ENCODE assay signal across 8 mouse cellular contexts in genomic region chr2:57997752-57998430, GRCm38 (mm10). TPM values are rescaled to one million over a fixed set of nuclear protein-coding genes. Genes with fewer than 3 reads are reported as not detected.
DNase-seq lines count a peak whose midpoint lies in the region; ATAC-seq and TF ChIP-seq lines count a peak whose summit lies in the region.

Galnt5 (plus strand) TSS chr2:57997884.

- H3K9me3 ChIP-seq in hindbrain, embryonic 12.5 days (replicated peaks): no peaks in the 10 kb centered on the region
- no peaks in the 10 kb centered on the region for H3K9me3 ChIP-seq in hindbrain, postnatal 0 days (ENCODE audit: low read length)
- H3K9me3 ChIP-seq in intestine, postnatal 0 days (ENCODE audit: control insufficient read depth): no peaks in the 10 kb centered on the region
- H3K9me3 ChIP-seq in neural tube, embryonic 13.5 days: no peaks in the 10 kb centered on the region
- H3K9me3 ChIP-seq in midbrain, embryonic 15.5 days: no peaks in the 10 kb centered on the region

- H3K4me2 ChIP-seq in hindbrain, embryonic 12.5 days (replicated peaks): peak within 1 kb of the TSS; percentile 35
- no peak within 1 kb of the TSS for H3K4me2 ChIP-seq in hindbrain, postnatal 0 days (ENCODE audit: low read depth, low read length)
- peak within 1 kb of the TSS; percentile 66 for H3K4me2 ChIP-seq in intestine, postnatal 0 days (replicated peaks; ENCODE audit: low read depth)
- peak within 1 kb of the TSS; percentile 26 for H3K4me2 ChIP-seq in neural tube, embryonic 13.5 days
- no peak within 1 kb of the TSS for H3K4me2 ChIP-seq in midbrain, embryonic 15.5 days

- TF ChIP-seq POLR2A in embryonic fibroblast, embryonic 13.5 days (IDR thresholded peaks at IDR 0.05; ENCODE audit: low read depth, low read length): no peak

- no peak within 1 kb of the TSS for H3K9ac ChIP-seq in hindbrain, embryonic 12.5 days
- H3K9ac ChIP-seq in hindbrain, postnatal 0 days (replicated peaks; ENCODE audit: low read length): no peak within 1 kb of the TSS
- H3K9ac ChIP-seq in intestine, postnatal 0 days (ENCODE audit: low read depth, low read length): peak within 1 kb of the TSS; percentile 27; the same call in 1 of the 2 replicates
- no peak within 1 kb of the TSS for H3K9ac ChIP-seq in neural tube, embryonic 13.5 days
- no peak within 1 kb of the TSS for H3K9ac ChIP-seq in midbrain, embryonic 15.5 days

- no peak for TF ChIP-seq CTCF in hindbrain, postnatal 0 days (IDR thresholded peaks at IDR 0.05; ENCODE audit: low read depth)
- TF ChIP-seq CTCF in embryonic fibroblast, embryonic 13.5 days (IDR thresholded peaks at IDR 0.05; ENCODE audit: borderline replicate concordance, insufficient read depth, low read length): no peak
- TF ChIP-seq CTCF in intestine, postnatal 0 days (IDR thresholded peaks at IDR 0.05; ENCODE audit: low read depth): no peak

- ATAC-seq in hindbrain, embryonic 12.5 days (ENCODE audit: low FRiP score): no peak
- no peak for ATAC-seq in hindbrain, postnatal 0 days
- ATAC-seq in intestine, postnatal 0 days: no peak
- ATAC-seq in neural tube, embryonic 13.5 days (ENCODE audit: low read depth): no peak
- ATAC-seq in midbrain, embryonic 15.5 days (replicated peaks): no peak

- no peaks in the 10 kb centered on the region for H3K36me3 ChIP-seq in hindbrain, embryonic 12.5 days
- H3K36me3 ChIP-seq in hindbrain, postnatal 0 days (ENCODE audit: insufficient read depth, low read length): no peaks in the 10 kb centered on the region
- H3K36me3 ChIP-seq in intestine, postnatal 0 days (ENCODE audit: control insufficient read depth, insufficient read depth): no peaks in the 10 kb centered on the region
- H3K36me3 ChIP-seq in neural tube, embryonic 13.5 days: no peaks in the 10 kb centered on the region
- no peaks in the 10 kb centered on the region for H3K36me3 ChIP-seq in midbrain, embryonic 15.5 days (replicated peaks)

- H3K27ac ChIP-seq in hindbrain, embryonic 12.5 days: no peak within 1 kb of the TSS
- no peak within 1 kb of the TSS for H3K27ac ChIP-seq in hindbrain, postnatal 0 days
- no peak within 1 kb of the TSS for H3K27ac ChIP-seq in embryonic fibroblast, embryonic 13.5 days (ENCODE audit: insufficient read depth, low read length)
- H3K27ac ChIP-seq in intestine, postnatal 0 days (ENCODE audit: low read depth, low read length): no peak within 1 kb of the TSS
- H3K27ac ChIP-seq in neural tube, embryonic 13.5 days (replicated peaks): no peak within 1 kb of the TSS
- no peak within 1 kb of the TSS for H3K27ac ChIP-seq in midbrain, embryonic 15.5 days

- H3K27me3 ChIP-seq in hindbrain, embryonic 12.5 days: no peaks in the 10 kb centered on the region
- no peaks in the 10 kb centered on the region for H3K27me3 ChIP-seq in hindbrain, postnatal 0 days (ENCODE audit: insufficient read depth, low read length)
- H3K27me3 ChIP-seq in intestine, postnatal 0 days (replicated peaks; ENCODE audit: control insufficient read depth, insufficient read depth, low read length): no peaks in the 10 kb centered on the region
- H3K27me3 ChIP-seq in neural tube, embryonic 13.5 days: no peaks in the 10 kb centered on the region
- H3K27me3 ChIP-seq in midbrain, embryonic 15.5 days (replicated peaks): no peaks in the 10 kb centered on the region

- WGBS in hindbrain, embryonic 12.5 days: 56% methylated on average over 12 of the region's 12 CpGs
- WGBS in hindbrain, postnatal 0 days: 70% methylated on average over 12 of the region's 12 CpGs
- WGBS in intestine, postnatal 0 days: 17% methylated on average over 12 of the region's 12 CpGs
- WGBS in neural tube, embryonic 13.5 days: 68% methylated on average over 12 of the region's 12 CpGs
- 71% methylated on average over 12 of the region's 12 CpGs for WGBS in midbrain, embryonic 15.5 days

- peak within 1 kb of the TSS; percentile 4; the same call in 1 of the 2 replicates for H3K4me3 ChIP-seq in hindbrain, embryonic 12.5 days
- no peak within 1 kb of the TSS for H3K4me3 ChIP-seq in hindbrain, postnatal 0 days (ENCODE audit: low read length)
- H3K4me3 ChIP-seq in embryonic fibroblast, embryonic 13.5 days (ENCODE audit: insufficient read depth, low read length): peak within 1 kb of the TSS; percentile 7
- peak within 1 kb of the TSS; percentile 33 for H3K4me3 ChIP-seq in intestine, postnatal 0 days (ENCODE audit: low read depth, low read length)
- no peak within 1 kb of the TSS for H3K4me3 ChIP-seq in neural tube, embryonic 13.5 days
- no peak within 1 kb of the TSS for H3K4me3 ChIP-seq in midbrain, embryonic 15.5 days

- no peaks in the 10 kb centered on the region for H3K4me1 ChIP-seq in hindbrain, embryonic 12.5 days
- no peaks in the 10 kb centered on the region for H3K4me1 ChIP-seq in hindbrain, postnatal 0 days (ENCODE audit: insufficient read depth, low read length)
- no peaks in the 10 kb centered on the region for H3K4me1 ChIP-seq in embryonic fibroblast, embryonic 13.5 days (ENCODE audit: control insufficient read depth, insufficient read depth, low read length)
- no peaks in the 10 kb centered on the region for H3K4me1 ChIP-seq in intestine, postnatal 0 days (replicated peaks; ENCODE audit: control insufficient read depth, insufficient read depth, low read length)
- no peaks in the 10 kb centered on the region for H3K4me1 ChIP-seq in neural tube, embryonic 13.5 days (replicated peaks)
- no peaks in the 10 kb centered on the region for H3K4me1 ChIP-seq in midbrain, embryonic 15.5 days

- no peak for DNase-seq in hindbrain, postnatal 0 days (ENCODE audit: low spot score)
- DNase-seq in right cerebral cortex, postnatal 25 days: no peak
- DNase-seq in thymus, postnatal 0 days (ENCODE audit: low spot score): no peak

RNA-seq across cellular contexts. Expression of gene Galnt5, which starts in this region (rescaled TPM):
- polyA plus RNA-seq in hindbrain, embryonic 12.5 days (2016; fragmentation: Nextera tagmentation; extraction: Ambion mirVana): 0.54 and 0.81 TPM in 2 replicates
- total RNA-seq in hindbrain, postnatal 0 days (2014; rRNA removed): 0.10 and 0.14 TPM in 2 replicates
- polyA plus RNA-seq in hindbrain, postnatal 0 days (2015; fragmentation: Nextera tagmentation; extraction: Ambion mirVana): 0.08 and 0.15 TPM in 2 replicates
- polyA plus RNA-seq in embryonic fibroblast, embryonic 13.5 days (2011; ENCODE audit: insufficient read length, low read depth, missing spikeins): 0.73 and 0.84 TPM in 2 replicates
- 1.0 and 1.5 TPM in 2 replicates for polyA plus RNA-seq in intestine, postnatal 0 days (2015; fragmentation: Nextera tagmentation; extraction: Ambion mirVana)
- 0.14 and 0.15 TPM in 2 replicates for polyA plus RNA-seq in neural tube, embryonic 13.5 days (2015; fragmentation: Nextera tagmentation; extraction: Ambion mirVana)
- 0.34 and 0.50 TPM in 2 replicates for polyA plus RNA-seq in thymus, postnatal 0 days (2015; fragmentation: Nextera tagmentation; extraction: Ambion mirVana)
- 0.04 and 0.08 TPM in 2 replicates for polyA plus RNA-seq in midbrain, embryonic 15.5 days (2015; fragmentation: Nextera tagmentation; extraction: Ambion mirVana)

Comparison
In these comparisons a context has a peak if more than half of its experiments do, and no peak if none do; other contexts are left out.
1. H3K4me2 ChIP-seq: peak in hindbrain, embryonic 12.5 days (single experiment), intestine, postnatal 0 days (single experiment) and neural tube, embryonic 13.5 days (single experiment); none in hindbrain, postnatal 0 days (single experiment) and midbrain, embryonic 15.5 days (single experiment).
2. H3K4me3 ChIP-seq: peak in hindbrain, embryonic 12.5 days (single experiment), embryonic fibroblast, embryonic 13.5 days (single experiment) and intestine, postnatal 0 days (single experiment); none in hindbrain, postnatal 0 days (single experiment), neural tube, embryonic 13.5 days (single experiment) and midbrain, embryonic 15.5 days (single experiment).